Mouse (Mus musculus) erythroblast, embryonic 14.5 days (primary cell): Measurements from ENCODE around the gene Sema4a. TPM values are rescaled to one million over a fixed set of nuclear protein-coding genes. Genes with fewer than 3 reads are reported as not detected.

ENCODE experiments used
- H3K27me3 ChIP-seq: 2 replicates; pipeline ENCODE4 v1.6.1; 2012; ENCODE audit warnings: inconsistent platforms; ENCODE audit not compliant: control insufficient read depth
- H3K36me3 ChIP-seq: 2 replicates; pipeline ENCODE4 v1.6.1; 2012; ENCODE audit warnings: mild to moderate bottlenecking, inconsistent platforms; ENCODE audit not compliant: control insufficient read depth
- H3K4me1 ChIP-seq: 2 replicates; pipeline ENCODE4 v1.6.1; 2012; ENCODE audit warnings: inconsistent platforms; ENCODE audit not compliant: control insufficient read depth
- H3K4me3 ChIP-seq: replicated peaks from 2 replicates; pipeline ENCODE3; 2012; ENCODE audit warnings: moderate library complexity, mild to moderate bottlenecking, inconsistent platforms
- H3K9me3 ChIP-seq: 2 replicates; pipeline ENCODE4 v1.6.1; 2012; ENCODE audit warnings: low read length, inconsistent platforms, mixed read lengths; ENCODE audit not compliant: control insufficient read depth
- GATA1 ChIP-seq: IDR thresholded peaks from 2 replicates; pipeline ENCODE4 v1.6.1; 2012; ENCODE audit warnings: low read length, inconsistent platforms, mixed read lengths
- TAL1 ChIP-seq: IDR thresholded peaks from 3 replicates; pipeline ENCODE4 v1.6.1; 2012; ENCODE audit warnings: low read length, inconsistent platforms, mixed read lengths
- polyA plus RNA-seq: library from polyadenylated mRNA; stranded (reverse); fragments of >175 nt; gene quantifications from 2 replicates; pipeline ENCODE4 v1.2.3, GENCODE M21; 2012

Sema4a gene
- polyA plus RNA-seq, 1 experiment, result 0.11 TPM

DNA sequence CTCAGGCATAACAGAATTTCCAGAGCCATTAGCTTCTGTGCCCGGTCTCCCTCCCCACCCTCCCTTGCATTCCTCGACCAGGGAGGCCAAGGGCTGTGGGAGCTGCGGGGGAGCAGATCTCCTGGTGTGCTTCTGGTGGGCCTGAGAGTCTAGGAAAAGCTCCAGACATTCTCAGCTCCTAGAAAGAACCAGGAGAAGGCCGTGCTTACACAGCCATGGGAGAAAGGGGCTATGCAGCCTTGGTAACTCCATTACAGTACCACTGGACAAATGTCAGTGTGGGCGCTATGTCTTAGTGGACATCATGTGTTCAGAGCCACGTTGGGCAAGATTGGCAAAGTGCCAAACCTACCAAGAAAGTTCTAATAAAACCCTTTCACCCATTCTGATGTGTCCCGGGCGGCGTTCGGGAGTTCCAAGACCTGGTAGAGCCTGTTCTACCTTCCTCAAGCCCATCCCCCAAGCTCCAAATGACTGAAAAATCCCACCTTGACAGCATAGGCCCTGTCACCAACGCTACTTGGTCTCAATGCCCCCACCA, 41.1 kb upstream of the Sema4a start:
- peaks cover 78% of the 10 kb centered on the region for H3K4me1 ChIP-seq
- TF ChIP-seq GATA1 (no peak), TAL1 (no peak)
- peak overlapping the region; percentile 83 for H3K4me3 ChIP-seq
- no peaks in the 10 kb centered on the region for H3K9me3 ChIP-seq
- peaks cover 48% of the 10 kb centered on the region for H3K36me3 ChIP-seq
- H3K27me3 ChIP-seq, result no peaks in the 10 kb centered on the region

DNA sequence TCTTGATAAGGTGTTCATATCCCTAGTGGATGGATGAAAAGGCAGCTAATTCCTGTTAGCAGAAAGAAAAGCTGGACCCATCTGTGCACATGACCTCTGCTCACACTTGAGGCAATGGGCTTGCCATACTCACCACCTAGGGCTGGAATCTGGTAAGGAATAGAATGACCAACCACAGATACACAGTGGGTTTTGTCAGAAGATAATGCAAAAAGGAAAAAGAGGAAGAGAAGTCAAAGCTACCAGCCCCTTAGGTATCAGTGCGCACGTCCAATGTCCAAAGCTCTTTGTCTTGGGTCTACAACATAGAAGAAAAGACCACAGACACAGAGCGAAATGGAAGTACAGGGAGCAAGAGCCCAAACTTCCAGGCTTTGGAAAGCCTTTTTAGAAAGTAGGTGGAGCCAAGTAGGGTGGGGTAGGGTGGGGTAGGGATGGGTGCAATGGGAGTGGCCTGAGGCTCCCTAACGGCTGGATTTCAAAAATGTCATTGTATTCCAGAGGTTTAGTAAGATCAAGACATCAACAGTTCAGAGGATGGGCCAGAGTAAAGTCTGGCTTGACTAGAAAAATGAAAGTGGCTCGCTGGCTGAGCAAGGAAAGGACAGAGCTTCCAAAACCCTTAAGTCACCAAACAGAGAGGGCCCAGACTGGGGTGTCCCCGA, 40.5 kb upstream of the Sema4a start:
- H3K4me1 ChIP-seq, result peaks cover 81% of the 10 kb centered on the region
- TF ChIP-seq GATA1 (no peak), TAL1 (no peak)
- H3K36me3 ChIP-seq, result peaks cover 53% of the 10 kb centered on the region
- peak overlapping the region; percentile 83 for H3K4me3 ChIP-seq
- H3K27me3 ChIP-seq, result no peaks in the 10 kb centered on the region
- no peaks in the 10 kb centered on the region for H3K9me3 ChIP-seq

DNA sequence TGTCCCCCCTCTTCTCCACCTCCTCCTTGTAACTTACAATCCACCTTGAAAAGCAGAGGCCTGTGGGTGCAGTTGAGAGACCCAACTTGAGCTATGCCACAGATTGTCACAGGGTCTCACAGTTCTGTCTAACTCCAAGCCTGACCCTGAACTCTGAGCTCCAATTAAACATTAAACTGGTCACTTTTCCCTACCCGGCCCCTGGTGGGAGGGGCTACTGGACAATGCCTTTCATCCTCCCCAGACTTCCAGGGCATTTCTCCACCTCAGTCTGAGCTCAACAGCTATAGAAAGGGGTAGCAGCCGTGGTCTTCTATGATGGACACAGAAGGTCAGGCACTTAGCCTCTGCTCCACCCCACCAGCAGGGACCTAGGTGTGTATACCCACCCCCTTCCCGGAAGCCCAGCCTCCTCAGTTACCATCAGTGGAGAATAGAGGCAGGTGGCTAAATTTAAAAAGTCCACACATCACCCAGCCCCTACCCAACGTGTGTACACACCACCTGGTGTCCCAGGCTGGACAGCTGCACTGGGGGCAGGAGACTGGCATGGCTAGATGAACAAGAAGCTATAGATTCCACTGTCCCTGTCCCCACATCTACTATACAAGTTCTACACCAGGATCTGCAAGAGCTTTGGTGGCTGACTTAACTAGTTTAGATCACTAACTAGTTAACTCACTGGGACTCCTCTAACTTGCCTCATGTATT, 39.8 kb upstream of the Sema4a start:
- peak overlapping the region; percentile 83 for H3K4me3 ChIP-seq
- H3K4me1 ChIP-seq, result peaks cover 86% of the 10 kb centered on the region

DNA sequence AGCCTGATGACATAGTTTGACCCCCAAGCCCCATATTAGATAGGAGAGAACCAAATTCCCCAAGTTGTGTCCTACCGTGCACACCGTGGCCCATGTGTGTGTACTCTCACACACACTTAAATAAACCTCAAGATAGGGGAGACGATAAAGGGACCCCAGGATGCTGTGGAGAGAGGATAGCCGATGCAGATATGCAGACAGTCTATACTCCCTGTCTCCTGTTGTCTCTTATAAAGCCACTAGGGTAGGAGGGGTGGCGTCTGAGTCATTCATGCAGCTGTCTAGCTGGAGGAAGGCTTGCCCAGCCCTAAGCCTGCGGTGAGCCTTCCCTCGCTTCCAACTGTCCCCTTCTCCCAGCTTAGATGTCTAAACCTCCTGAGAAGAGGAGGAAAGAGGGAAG, 39.1 kb upstream of the Sema4a start:
- no peak for TF ChIP-seq TAL1
- TF ChIP-seq GATA1, result no peak
- Histone ChIP-seq H3K27me3 (no peaks in the 10 kb centered on the region), H3K9me3 (no peaks in the 10 kb centered on the region), H3K4me1 (peaks cover 87% of the 10 kb centered on the region), H3K36me3 (peaks cover 67% of the 10 kb centered on the region), H3K4me3 (peak overlapping the region; percentile 83)

More for the DNA sequence above, 39.8 kb upstream of the Sema4a start:
- TF ChIP-seq TAL1 (no peak), GATA1 (no peak)
- H3K27me3 ChIP-seq, result no peaks in the 10 kb centered on the region
- H3K36me3 ChIP-seq, result peaks cover 59% of the 10 kb centered on the region
- no peaks in the 10 kb centered on the region for H3K9me3 ChIP-seq

DNA sequence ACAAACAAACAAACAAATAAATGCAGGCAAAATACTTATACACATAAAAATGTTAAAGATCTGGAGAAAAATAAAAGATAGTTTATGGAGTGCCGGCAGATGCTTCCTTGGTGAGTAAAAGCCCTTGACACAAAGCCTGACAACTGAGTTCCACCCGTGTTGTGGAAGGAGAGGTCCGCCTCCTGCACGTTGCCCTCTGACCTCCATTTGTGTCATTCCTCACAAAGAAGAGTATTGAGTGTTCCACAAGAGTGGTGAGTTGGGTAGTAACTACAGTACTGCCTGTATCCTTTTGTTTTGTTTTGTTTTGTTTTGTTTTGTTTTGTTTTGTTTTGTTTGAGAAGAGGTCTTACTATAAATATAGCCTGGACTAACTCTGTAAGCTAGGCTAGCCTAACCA, 38.6 kb upstream of the Sema4a start:
- no peaks in the 10 kb centered on the region for H3K9me3 ChIP-seq
- peaks cover 89% of the 10 kb centered on the region for H3K4me1 ChIP-seq
- H3K27me3 ChIP-seq, result no peaks in the 10 kb centered on the region
- peaks cover 72% of the 10 kb centered on the region for H3K36me3 ChIP-seq
- TF ChIP-seq GATA1 (no peak), TAL1 (no peak)
- H3K4me3 ChIP-seq, result peak overlapping the region; percentile 83

DNA sequence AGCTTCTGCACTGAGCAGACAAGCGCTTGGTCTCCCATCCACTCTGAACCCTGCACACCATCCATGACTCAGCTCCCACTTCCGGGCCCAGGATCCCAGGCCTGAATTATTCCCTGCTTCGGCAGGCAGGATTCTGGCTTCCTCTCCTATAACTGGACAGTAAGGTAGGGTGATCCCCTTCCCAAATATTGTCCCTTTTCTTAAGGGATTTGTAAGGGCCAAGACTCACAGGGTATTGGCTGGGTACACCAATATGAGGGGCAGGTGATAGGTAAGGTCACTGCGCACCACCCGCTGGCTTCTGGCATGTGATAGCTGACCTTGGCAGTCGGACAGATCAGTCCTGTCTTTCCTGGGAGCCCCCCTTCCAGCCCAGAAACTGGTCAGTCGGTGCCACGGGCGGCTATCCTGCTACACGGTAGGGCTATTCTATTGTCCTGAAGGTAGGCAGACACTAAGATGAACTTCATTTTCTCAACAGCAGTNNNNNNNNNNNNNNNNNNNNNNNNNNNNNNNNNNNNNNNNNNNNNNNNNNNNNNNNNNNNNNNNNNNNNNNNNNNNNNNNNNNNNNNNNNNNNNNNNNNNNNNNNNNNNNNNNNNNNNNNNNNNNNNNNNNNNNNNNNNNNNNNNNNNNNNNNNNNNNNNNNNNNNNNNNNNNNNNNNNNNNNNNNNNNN, 34.9 kb upstream of the Sema4a start:
- H3K4me3 ChIP-seq, result peak overlapping the region; percentile 48
- H3K9me3 ChIP-seq, result no peaks in the 10 kb centered on the region
- no peaks in the 10 kb centered on the region for H3K27me3 ChIP-seq
- no peak for TF ChIP-seq TAL1
- TF ChIP-seq GATA1, result no peak
- H3K36me3 ChIP-seq, result peaks cover 86% of the 10 kb centered on the region
- H3K4me1 ChIP-seq, result peaks cover 95% of the 10 kb centered on the region

DNA sequence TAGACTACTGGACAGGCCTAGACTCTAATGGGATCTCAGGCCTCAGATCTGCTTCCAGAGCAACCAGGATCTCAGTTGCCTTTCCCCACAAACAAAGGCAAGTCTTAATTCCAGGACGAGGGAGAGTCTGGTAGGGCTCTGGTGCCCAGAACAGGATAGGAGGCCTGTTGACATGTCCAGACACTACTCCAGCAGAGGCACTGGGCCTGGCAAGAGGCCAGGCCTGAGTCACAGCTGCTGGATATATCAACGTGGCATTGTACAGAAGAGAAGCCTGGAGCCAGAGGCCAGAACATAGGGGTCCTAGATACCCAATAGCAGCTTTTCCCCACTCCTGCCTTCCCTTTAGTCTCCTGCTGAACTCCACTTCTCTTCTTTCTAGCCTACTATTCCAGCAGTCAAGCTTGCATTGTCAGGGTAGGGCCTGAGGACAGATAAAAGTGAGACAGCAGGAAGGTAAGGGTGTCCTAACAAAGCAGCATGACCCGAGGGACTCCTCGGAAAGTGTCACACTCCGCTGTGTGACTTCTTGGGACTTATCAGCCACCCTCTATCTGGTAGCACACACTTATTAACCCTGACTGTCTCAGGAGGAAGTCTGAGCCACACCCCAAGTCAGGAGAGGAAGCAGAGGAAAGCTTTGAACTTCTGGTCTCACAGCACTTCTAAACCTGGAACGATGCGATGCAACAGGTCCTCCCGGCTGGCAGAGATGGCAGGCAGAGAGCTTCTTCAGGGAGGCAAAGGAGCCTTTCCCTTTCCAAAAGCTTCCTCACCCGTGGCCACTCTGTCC, 34.0 kb upstream of the Sema4a start:
- peaks cover 95% of the 10 kb centered on the region for H3K4me1 ChIP-seq
- H3K4me3 ChIP-seq, result peak overlapping the region; percentile 48
- H3K9me3 ChIP-seq, result no peaks in the 10 kb centered on the region
- no peaks in the 10 kb centered on the region for H3K27me3 ChIP-seq
- H3K36me3 ChIP-seq, result peaks cover 86% of the 10 kb centered on the region
- TF ChIP-seq GATA1 (peak; percentile 74), TAL1 (no peak)

DNA sequence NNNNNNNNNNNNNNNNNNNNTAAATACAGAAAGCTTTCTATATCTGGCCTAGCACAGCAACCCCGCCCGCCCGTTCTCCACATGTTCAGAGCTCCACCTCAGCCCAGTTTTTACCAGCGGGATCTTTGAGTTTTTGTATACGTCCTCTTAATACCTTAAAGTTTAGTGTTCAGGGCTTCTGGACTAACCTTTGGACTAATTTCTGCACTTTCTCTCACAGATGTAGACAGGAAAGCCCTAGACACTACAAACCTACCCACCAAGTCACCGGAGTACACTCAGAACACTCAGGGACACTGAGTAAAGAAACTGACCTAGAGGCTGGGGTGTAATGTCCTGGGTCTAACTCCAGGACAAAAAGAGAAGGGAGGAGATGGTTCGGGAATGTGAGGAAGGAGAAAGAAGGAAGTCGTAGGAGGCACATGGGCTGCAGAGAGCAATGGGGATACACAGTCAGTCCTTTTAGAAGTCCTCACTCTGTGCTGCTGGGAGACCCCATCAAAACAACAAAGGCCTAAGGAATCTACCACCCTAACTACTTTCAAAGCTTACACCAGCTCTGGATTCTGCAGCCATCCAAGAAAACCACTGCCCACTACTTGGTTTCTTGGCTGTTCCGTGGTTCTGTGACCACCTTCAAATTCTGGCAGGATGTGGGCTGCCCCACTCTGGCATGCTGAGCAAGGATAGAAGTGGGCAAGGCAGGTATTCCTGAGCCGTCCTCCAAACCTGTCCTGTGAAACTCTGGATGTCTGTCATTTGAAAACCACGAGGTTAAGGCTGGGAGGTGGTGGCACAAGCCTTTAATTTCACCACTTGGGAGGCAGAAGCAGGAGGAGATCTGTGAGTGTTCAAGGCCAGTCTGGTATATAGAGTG, 33.0 kb upstream of the Sema4a start:
- peaks cover 96% of the 10 kb centered on the region for H3K4me1 ChIP-seq
- H3K4me3 ChIP-seq, result peak overlapping the region; percentile 69

More for the DNA sequence above, 33.0 kb upstream of the Sema4a start:
- Histone ChIP-seq H3K36me3 (peaks cover 86% of the 10 kb centered on the region), H3K27me3 (no peaks in the 10 kb centered on the region), H3K9me3 (no peaks in the 10 kb centered on the region)
- TF ChIP-seq TAL1 (no peak), GATA1 (no peak)
